Mouse (Mus musculus): Measurements from ENCODE around the gene Hs3st6. TPM values are rescaled to one million over a fixed set of nuclear protein-coding genes. Genes with fewer than 3 reads are reported as not detected.
A peak's percentile ranks its signal among the peaks of the same experiment; 100 is the strongest.

The Hs3st6 gene
- total RNA-seq, 1 experiment from 2014 or later: not detected

- ATAC-seq (replicated peaks; ENCODE audit: insufficient number of reproducible peaks, low FRiP score, low TSS enrichment, poor library complexity, severe bottlenecking): no peak
These were observed 27.0 kb upstream of the Hs3st6 start for GRCm38 (mm10) chr17:24725637-24726390.

GRCm38 (mm10) chr17:24727618-24728017, 25.2 kb upstream of the Hs3st6 start, which contains the start of gene Rpl3l:
Gene Rpl3l, plus strand, starts transcription at chr17:24727820.
- no peak for ATAC-seq (replicated peaks; ENCODE audit: insufficient number of reproducible peaks, low FRiP score, low TSS enrichment, poor library complexity, severe bottlenecking)

- ATAC-seq (replicated peaks; ENCODE audit: insufficient number of reproducible peaks, low FRiP score, low TSS enrichment, poor library complexity, severe bottlenecking): no peak
These were observed 24.6 kb upstream of the Hs3st6 start for GRCm38 (mm10) chr17:24728184-24728583.

GRCm38 (mm10) chr17:24729067-24729466, 23.7 kb upstream of the Hs3st6 start:
- no peak for ATAC-seq (replicated peaks; ENCODE audit: insufficient number of reproducible peaks, low FRiP score, low TSS enrichment, poor library complexity, severe bottlenecking)

- no peak for ATAC-seq (replicated peaks; ENCODE audit: insufficient number of reproducible peaks, low FRiP score, low TSS enrichment, poor library complexity, severe bottlenecking)
These were observed 22.0 kb upstream of the Hs3st6 start for GRCm38 (mm10) chr17:24730787-24731186.

GRCm38 (mm10) chr17:24732233-24732935, 20.4 kb upstream of the Hs3st6 start:
- no peak for ATAC-seq (replicated peaks; ENCODE audit: insufficient number of reproducible peaks, low FRiP score, low TSS enrichment, poor library complexity, severe bottlenecking)

- ATAC-seq (replicated peaks; ENCODE audit: insufficient number of reproducible peaks, low FRiP score, low TSS enrichment, poor library complexity, severe bottlenecking): no peak
These were observed 19.2 kb upstream of the Hs3st6 start for GRCm38 (mm10) chr17:24733434-24734050.

- no peak for ATAC-seq (replicated peaks; ENCODE audit: insufficient number of reproducible peaks, low FRiP score, low TSS enrichment, poor library complexity, severe bottlenecking)
These were observed 18.3 kb upstream of the Hs3st6 start for GRCm38 (mm10) chr17:24734513-24734912.

GRCm38 (mm10) chr17:24735446-24735845, 17.3 kb upstream of the Hs3st6 start:
- ATAC-seq (replicated peaks; ENCODE audit: insufficient number of reproducible peaks, low FRiP score, low TSS enrichment, poor library complexity, severe bottlenecking): no peak

GRCm38 (mm10) chr17:24736330-24737051, 16.3 kb upstream of the Hs3st6 start, which contains the start of gene Msrb1:
Gene Msrb1, plus strand, starts transcription at chr17:24736642.
- ATAC-seq (replicated peaks; ENCODE audit: insufficient number of reproducible peaks, low FRiP score, low TSS enrichment, poor library complexity, severe bottlenecking): peak; percentile 84

- ATAC-seq (replicated peaks; ENCODE audit: insufficient number of reproducible peaks, low FRiP score, low TSS enrichment, poor library complexity, severe bottlenecking): peak; percentile 37
These were observed 15.5 kb upstream of the Hs3st6 start for GRCm38 (mm10) chr17:24737135-24737810.

GRCm38 (mm10) chr17:24738238-24738637, 14.6 kb upstream of the Hs3st6 start:
- ATAC-seq (replicated peaks; ENCODE audit: insufficient number of reproducible peaks, low FRiP score, low TSS enrichment, poor library complexity, severe bottlenecking): no peak

- no peak for ATAC-seq (replicated peaks; ENCODE audit: insufficient number of reproducible peaks, low FRiP score, low TSS enrichment, poor library complexity, severe bottlenecking)
These were observed 12.9 kb upstream of the Hs3st6 start for GRCm38 (mm10) chr17:24739926-24740325.

GRCm38 (mm10) chr17:24742307-24742706, 10.5 kb upstream of the Hs3st6 start:
- ATAC-seq (replicated peaks; ENCODE audit: insufficient number of reproducible peaks, low FRiP score, low TSS enrichment, poor library complexity, severe bottlenecking): peak; percentile 32

GRCm38 (mm10) chr17:24743896-24744295, 8.9 kb upstream of the Hs3st6 start:
- no peak for ATAC-seq (replicated peaks; ENCODE audit: insufficient number of reproducible peaks, low FRiP score, low TSS enrichment, poor library complexity, severe bottlenecking)

GRCm38 (mm10) chr17:24744381-24744780, 8.4 kb upstream of the Hs3st6 start:
- ATAC-seq (replicated peaks; ENCODE audit: insufficient number of reproducible peaks, low FRiP score, low TSS enrichment, poor library complexity, severe bottlenecking): no peak

- ATAC-seq (replicated peaks; ENCODE audit: insufficient number of reproducible peaks, low FRiP score, low TSS enrichment, poor library complexity, severe bottlenecking): peak; percentile 73
These were observed 7.0 kb upstream of the Hs3st6 start for GRCm38 (mm10) chr17:24745526-24746497.

Measured in monocyte, adult 5-6 weeks (primary cell).